Mouse (Mus musculus) heart, adult 11 months (tissue): ENCODE measurements at regions not wholly inside any gene's neighbourhood (a gene's known extent, or its start where the extent isn't known, plus 50 kb on each side); places are given as distances from the start of the nearest gene placed in this dataset.
A peak's percentile ranks its signal among the peaks of the same experiment; 100 is the strongest.

Experiments
- DNase-seq: peaks from one replicate; pipeline ENCODE4 v3.0.0; 2022

- no peak for DNase-seq
Measured at GRCm38 (mm10) chr16:27507212-27507611, 118.5 kb downstream of the Ccdc50 start.

- peak; percentile 83 for DNase-seq
Measured at GRCm38 (mm10) chr16:27523527-27524121, 135.0 kb downstream of the Ccdc50 start.

GRCm38 (mm10) chr16:27526669-27527068 lies 138.0 kb downstream of the Ccdc50 start:
- no peak for DNase-seq

GRCm38 (mm10) chr16:27530634-27531033 lies 142.0 kb downstream of the Ccdc50 start:
- no peak for DNase-seq
